Mouse (Mus musculus): ENCODE measurements around the gene Lrrc45.
"Not testable (repeated sequence)": the region's sequence is repeated elsewhere in the genome, so short reads cannot be mapped to it uniquely, and the experiment has no call there.

Lrrc45 gene

GRCm38 (mm10) chr11:120727564-120727963 is 13.8 kb downstream of the Lrrc45 start:
- no peak for DNase-seq (ENCODE audit: low spot score in 2 of 2)

DNA sequence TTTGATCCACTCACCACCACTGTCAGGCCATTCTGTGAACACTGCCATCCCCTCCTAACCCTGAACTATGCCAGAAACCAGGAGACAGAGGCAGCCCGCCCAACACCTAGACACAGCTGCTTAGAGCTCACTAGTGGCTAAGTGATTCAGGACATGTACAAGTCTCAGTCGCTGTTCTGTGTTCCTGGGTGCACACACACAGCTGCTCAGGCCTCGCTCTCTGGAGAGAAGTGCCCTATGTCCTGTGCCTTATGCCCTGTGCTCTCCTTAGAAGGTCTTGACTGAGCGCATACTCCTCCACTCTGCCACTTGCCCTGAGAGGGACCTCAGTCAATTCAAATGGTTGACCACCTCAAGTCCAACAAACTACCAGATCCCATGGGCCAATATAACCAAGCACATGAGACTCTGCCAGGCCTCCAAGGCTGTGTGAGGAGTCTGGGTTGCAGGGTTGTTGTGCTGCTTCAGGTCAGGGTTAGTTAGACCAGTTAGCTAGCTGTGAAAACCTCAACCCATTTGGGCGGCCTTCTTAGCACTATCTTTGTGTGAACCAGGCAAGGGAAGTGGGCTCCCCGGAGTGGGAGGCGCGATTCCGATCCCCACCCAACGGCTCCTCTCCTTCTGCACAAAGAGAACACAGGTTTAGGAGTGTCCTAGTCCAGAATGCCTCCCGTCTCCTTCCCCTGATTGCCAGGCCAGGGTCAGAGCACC is 15.0 kb downstream of the Lrrc45 start:
- no peak for DNase-seq (ENCODE audit: low spot score in 2 of 2)

DNA sequence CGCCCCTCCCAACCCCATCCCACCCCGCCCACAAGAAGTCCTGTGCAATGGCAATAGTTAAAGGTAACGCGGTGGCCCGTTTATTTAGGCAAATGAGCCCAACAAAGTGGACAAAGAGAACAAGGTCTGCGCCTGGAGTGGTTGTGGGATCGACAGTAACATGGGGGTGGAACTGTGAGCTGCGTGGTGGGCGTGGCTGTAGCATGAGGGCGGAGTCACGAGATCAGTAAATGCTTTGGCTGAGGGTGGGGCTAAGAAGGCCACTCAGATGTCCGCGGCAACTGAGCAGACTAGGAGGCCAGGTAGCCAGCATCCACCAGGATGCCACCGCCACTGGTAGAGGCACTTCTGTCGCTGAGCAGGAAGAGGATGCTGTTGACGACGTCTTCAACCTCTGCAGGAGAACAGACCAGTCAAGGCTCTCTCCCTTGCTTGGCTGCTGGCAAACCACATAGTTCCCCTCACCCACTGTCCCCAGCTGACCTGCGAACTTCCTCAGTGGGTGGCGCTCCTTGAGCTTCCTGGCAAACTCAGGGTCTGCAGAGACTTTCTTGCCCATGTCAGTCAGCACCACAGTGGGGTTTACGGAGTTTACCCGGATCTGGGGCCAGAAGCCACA is 15.8 kb downstream of the Lrrc45 start:
- peak in 1 of 2 experiments; percentile 68 for DNase-seq (ENCODE audit: low spot score in 2 of 2)

GRCm38 (mm10) chr11:120730331-120730870 is 16.7 kb downstream of the Lrrc45 start:
- DNase-seq (ENCODE audit: low spot score in 2 of 2) = no peak

DNA sequence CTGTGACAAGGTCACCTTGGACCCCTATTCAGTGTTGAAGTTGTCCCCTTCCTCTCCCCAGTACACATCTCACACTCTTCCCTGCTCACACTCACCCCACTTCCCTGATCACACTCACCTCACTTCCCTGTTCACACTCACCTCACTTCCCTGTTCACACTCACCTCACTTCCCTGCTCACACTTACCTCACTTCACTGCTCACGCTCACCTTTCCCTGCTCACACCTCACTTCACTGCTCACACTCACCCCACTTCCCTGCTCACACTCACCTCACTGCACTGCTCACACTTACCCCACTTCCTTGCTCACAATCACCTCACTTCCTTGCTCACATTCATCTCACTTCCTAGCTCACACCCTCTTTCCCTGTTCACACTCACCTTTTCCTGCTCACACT is 17.7 kb downstream of the Lrrc45 start:
- DNase-seq (ENCODE audit: low spot score in 2 of 2) = no peak

DNA sequence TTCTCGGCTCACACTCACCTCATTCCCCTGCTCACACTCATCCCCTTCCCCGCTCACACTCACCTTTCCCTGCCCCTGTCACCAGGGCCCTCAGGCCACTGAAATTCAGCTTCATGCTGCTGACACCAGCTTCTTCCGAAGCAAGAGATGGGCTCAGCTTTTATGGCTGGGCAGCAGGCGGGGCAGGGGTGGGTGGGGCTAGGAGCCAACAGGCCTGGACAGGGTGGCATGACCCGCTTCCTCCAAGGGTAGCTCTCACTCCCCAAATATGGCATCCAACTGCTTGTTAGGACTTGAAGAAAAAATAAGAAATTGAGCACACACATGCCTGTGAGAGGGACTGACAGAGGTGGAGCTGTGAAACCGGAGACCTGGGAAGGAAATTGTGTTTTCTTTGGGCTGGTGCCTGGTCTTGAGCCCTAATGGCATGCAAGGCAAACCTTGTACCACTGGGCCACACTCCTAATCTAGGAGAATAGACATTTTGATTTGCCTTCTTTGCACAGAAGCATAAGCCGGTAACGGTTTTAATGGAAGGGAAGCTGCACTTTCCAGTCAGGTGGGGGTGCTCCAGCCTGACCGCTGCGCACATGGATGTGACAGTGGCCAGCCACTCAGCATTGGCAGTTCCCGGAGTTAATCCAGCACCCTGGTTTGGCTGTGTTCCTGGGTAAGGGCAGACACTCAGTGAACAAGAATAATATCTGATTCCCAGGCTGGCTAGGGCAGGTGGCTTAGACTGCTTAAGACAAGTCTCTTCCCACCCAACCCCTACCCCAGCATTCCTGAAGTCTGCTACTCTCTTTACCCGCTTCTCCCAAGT is 18.3 kb downstream of the Lrrc45 start, which contains the start of gene Cbr2:
TSS of gene Cbr2 (minus strand) at position 257 of the 823 bp plus-strand sequence.
- DNase-seq (ENCODE audit: low spot score in 2 of 2) = no peak

GRCm38 (mm10) chr11:120733521-120733920 is 19.8 kb downstream of the Lrrc45 start:
- no peak for DNase-seq (ENCODE audit: low spot score in 2 of 2)

DNA sequence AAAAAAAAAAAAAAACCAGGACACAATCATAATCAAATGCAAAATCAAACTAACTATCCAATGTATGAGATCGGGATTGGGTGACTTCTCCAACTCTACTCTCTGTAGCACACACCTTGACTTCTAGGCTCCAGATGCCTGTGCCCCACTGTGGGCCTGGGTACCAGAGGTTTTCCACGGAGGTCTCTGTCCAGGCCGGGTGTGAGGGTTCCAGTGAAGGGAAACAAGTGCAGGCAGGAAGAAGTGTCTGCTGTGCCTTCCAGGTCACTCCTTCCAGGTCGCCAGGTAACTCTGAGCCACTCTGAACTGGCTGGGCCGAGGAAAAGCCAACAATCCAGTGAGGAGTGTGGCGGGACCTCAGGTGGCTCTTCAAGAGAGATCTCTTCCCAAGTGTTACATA is 22.7 kb downstream of the Lrrc45 start:
- DNase-seq (ENCODE audit: low spot score in 2 of 2) = no peak

DNA sequence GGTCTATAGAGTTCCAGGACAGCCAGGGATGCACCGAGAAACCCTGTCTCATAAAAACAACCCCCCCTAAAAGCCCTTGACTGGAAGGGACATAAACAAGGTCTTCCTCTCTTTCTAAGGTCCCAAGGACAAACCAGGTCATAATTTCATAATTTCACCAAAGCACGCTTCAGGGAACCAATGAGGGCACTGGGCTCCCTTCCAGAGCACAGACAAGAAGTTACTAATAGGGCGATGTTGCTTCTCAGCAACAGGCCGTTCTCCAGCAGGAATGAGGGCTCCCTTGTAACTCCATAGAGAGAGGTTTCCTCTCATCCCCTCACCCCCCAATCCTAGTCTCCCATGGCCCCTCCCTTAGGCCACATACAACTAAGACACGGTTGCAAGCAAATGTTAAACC is 27.3 kb downstream of the Lrrc45 start:
- DNase-seq (ENCODE audit: low spot score in 2 of 2) = no peak

GRCm38 (mm10) chr11:120744121-120744701 is 30.5 kb downstream of the Lrrc45 start:
- DNase-seq (ENCODE audit: low spot score in 2 of 2) = no peak

DNA sequence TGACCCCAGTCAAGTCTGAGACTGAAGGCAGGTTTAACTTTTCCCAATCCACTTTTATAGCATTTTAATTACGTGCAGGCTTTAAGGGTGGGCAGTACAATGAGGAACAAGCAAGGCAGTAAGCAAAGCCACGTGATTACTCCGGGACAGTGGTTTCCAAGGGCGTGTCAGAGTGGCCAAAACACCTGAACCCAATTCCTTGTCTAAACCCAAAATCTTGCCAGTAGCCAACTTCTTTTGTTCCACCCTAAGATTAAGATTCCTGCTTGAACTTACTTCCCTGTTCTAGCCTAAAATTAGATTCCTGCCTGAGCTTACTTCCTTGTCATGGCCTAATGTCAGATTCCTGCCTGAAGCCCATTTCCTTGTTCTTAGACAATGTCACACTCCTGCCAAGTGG is 34.2 kb downstream of the Lrrc45 start:
- DNase-seq (ENCODE audit: low spot score in 2 of 2) = no peak

DNA sequence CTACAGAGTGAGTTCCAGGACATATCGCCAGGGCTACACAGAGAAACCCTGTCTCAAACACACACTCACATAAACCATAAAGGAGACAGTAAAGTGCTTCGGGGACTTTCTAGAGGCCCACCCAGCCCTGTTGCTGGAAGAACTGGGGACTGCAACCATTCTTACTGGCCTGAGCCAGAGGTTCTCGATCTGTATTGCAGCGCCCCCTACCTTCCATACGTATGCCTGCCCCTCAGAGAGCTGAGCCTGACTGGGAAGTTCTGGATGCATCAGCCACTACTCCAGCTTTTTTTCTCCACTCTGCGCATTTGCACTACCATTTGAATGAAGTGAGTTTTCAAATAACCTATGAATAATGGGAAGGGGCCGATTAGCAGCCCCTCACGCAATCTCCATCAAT is 35.7 kb downstream of the Lrrc45 start:
- DNase-seq (ENCODE audit: low spot score in 2 of 2) = peak in 1 of 2 experiments; percentile 65

DNA sequence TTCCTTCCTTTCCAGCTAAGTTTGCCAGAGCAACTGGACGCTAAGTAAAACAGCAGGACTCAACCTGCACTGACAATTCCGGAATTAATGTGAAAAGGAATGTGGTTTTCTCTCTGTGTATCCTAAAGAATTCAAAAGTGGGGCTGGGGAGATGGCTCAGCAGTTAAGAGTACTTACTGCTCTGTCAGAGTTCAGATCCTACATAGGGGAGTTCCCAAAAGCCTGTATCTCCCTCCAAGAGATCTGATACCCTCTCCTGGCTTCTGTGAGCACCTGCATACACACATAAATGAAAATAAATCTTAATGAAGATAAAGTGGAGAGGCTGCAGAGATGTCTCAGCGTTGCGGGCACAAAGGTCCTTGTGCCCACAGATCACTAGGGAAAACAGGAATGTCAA is 37.9 kb downstream of the Lrrc45 start:
- no peak for DNase-seq (ENCODE audit: low spot score in 2 of 2)

- DNase-seq (ENCODE audit: low spot score in 2 of 2) = no peak
Observed at GRCm38 (mm10) chr11:120760236-120760635, 46.5 kb downstream of the Lrrc45 start.

GRCm38 (mm10) chr11:120761811-120762671 is 48.3 kb downstream of the Lrrc45 start:
- DNase-seq (ENCODE audit: low spot score in 2 of 2) = no peak

DNA sequence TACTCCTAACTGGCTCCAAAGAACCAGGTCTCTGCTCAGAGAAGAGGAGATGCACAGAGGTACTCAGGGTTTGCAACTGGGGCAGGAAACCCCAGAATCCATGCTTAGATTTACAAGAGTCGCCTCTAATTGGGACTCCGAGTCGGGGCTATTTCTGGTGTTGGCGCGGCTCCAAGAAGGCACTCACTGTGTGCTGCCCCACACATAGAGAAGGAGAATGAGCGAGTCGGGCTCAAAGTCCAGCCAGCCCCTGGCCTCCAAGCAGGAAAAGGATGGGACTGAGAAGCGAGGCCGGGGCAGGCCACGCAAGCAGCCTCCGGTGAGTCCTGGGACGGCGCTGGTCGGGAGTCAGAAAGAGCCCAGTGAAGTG is 48.9 kb downstream of the Lrrc45 start, which contains the start of gene Hmga1b:
TSS of gene Hmga1b (plus strand) at position 123 of the 370 bp plus-strand sequence.
- DNase-seq (ENCODE audit: low spot score in 2 of 2) = not testable (repeated sequence)

GRCm38 (mm10) chr11:120763121-120763999 is 49.6 kb downstream of the Lrrc45 start:
- DNase-seq (ENCODE audit: low spot score in 2 of 2) = not testable (repeated sequence)

- not testable (repeated sequence) for DNase-seq (ENCODE audit: low spot score in 2 of 2)
Observed at GRCm38 (mm10) chr11:120767023-120767422, 53.3 kb downstream of the Lrrc45 start.

GRCm38 (mm10) chr11:120768206-120768605 is 54.5 kb downstream of the Lrrc45 start:
- DNase-seq (ENCODE audit: low spot score in 2 of 2) = no peak

Data from spleen, postnatal 10 days (tissue).